Mouse (Mus musculus) neural tube, embryonic 14.5 days (tissue): ENCODE results near the gene Slc1a3. TPM values are rescaled to one million over a fixed set of nuclear protein-coding genes. Genes with fewer than 3 reads are reported as not detected.

ENCODE experiments used
- ATAC-seq: fragments of 200-750 bp; cut with Nextera tagmentation; 2 replicates; pipeline ENCODE4 v1.8.0; 2017; ENCODE audit warnings: low read depth, mild to moderate bottlenecking, moderate TSS enrichment, moderate library complexity
- H3K27ac ChIP-seq: fragments of 300-500 bp; sonication (generic); 2 replicates; pipeline ENCODE4 v1.5.1; 2014; ENCODE audit warnings: low read depth, mild to moderate bottlenecking, control low read depth, low read length, moderate library complexity, mixed read lengths
- H3K27me3 ChIP-seq: fragments of 300-500 bp; sonication (generic); 2 replicates; pipeline ENCODE4 v1.6.1; 2014; ENCODE audit warnings: low read length; ENCODE audit not compliant: control insufficient read depth, insufficient read depth
- H3K36me3 ChIP-seq: fragments of 300-500 bp; sonication (generic); 2 replicates; pipeline ENCODE4 v1.6.1; 2014; ENCODE audit warnings: low read length, mixed read lengths; ENCODE audit not compliant: control insufficient read depth, insufficient read depth
- H3K4me1 ChIP-seq: fragments of 300-500 bp; sonication (generic); 2 replicates; pipeline ENCODE4 v1.6.1; 2014; ENCODE audit warnings: low read length; ENCODE audit not compliant: control insufficient read depth, insufficient read depth
- H3K4me2 ChIP-seq: fragments of 300-500 bp; sonication (generic); 2 replicates; pipeline ENCODE4 v1.6.1; 2014; ENCODE audit warnings: mild to moderate bottlenecking, low read depth, low read length, control low read depth
- H3K4me3 ChIP-seq: fragments of 300-500 bp; sonication (generic); 2 replicates; pipeline ENCODE4 v1.5.1; 2014; ENCODE audit warnings: low read depth, low read length, control low read depth, mixed read lengths
- H3K9ac ChIP-seq: fragments of 300-500 bp; sonication (generic); replicated peaks from 2 replicates; pipeline ENCODE4 v1.6.1; 2014; ENCODE audit warnings: low read depth, mild to moderate bottlenecking, control low read depth, low read length, mixed read lengths
- H3K9me3 ChIP-seq: fragments of 300-500 bp; sonication (generic); 2 replicates; pipeline ENCODE4 v1.6.1; 2016; ENCODE audit warnings: low read length; ENCODE audit not compliant: control insufficient read depth
- WGBS: fragments of 180-500 bp; shearing (Covaris S2); extraction: QIAGEN DNeasy Blood & Tissue Kit; methylation state at CpG from one replicate; pipeline ENCODE4 v1.1.7; 2014; 5-methylcytosine and 5-hydroxymethylcytosine counted together
- polyA plus RNA-seq: library from polyadenylated mRNA; unstranded; fragments of >200 nt; fragmentation: Nextera tagmentation; extraction: Ambion mirVana; gene quantifications from 2 replicates; pipeline ENCODE4 v1.2.1, GENCODE M21; 2014

Slc1a3 gene
- polyA plus RNA-seq, 1 experiment from 2014 or later = 205 TPM

GRCm38 (mm10) chr15:8733669-8734362 is 23.3 kb upstream of the Slc1a3 start:
- WGBS = 14% methylated on average over 7 of the region's 7 CpGs
- H3K27ac ChIP-seq = no peak overlapping the region

GRCm38 (mm10) chr15:8728861-8729260 is 18.3 kb upstream of the Slc1a3 start:
- no peak for ATAC-seq
- no peaks in the 10 kb centered on the region for H3K9me3 ChIP-seq

More at GRCm38 (mm10) chr15:8733669-8734362, 23.3 kb upstream of the Slc1a3 start:
- Histone ChIP-seq H3K4me1 (no peaks in the 10 kb centered on the region), H3K27me3 (no peaks in the 10 kb centered on the region), H3K36me3 (no peaks in the 10 kb centered on the region), H3K9ac (no peak overlapping the region), H3K4me2 (no peak overlapping the region), H3K9me3 (no peaks in the 10 kb centered on the region), H3K4me3 (no peak overlapping the region)
- no peak; the same call in 1 of the 2 replicates for ATAC-seq

GRCm38 (mm10) chr15:8722386-8723100 is 12.0 kb upstream of the Slc1a3 start:
- no peak overlapping the region for H3K27ac ChIP-seq
- H3K36me3 ChIP-seq = no peaks in the 10 kb centered on the region
- H3K9me3 ChIP-seq = no peaks in the 10 kb centered on the region
- no peak for ATAC-seq
- 94% methylated on average over 14 of the region's 14 CpGs for WGBS
- no peak overlapping the region for H3K9ac ChIP-seq
- no peak overlapping the region for H3K4me3 ChIP-seq
- no peaks in the 10 kb centered on the region for H3K4me1 ChIP-seq
- H3K27me3 ChIP-seq = no peaks in the 10 kb centered on the region
- H3K4me2 ChIP-seq = no peak overlapping the region

More at GRCm38 (mm10) chr15:8728861-8729260, 18.3 kb upstream of the Slc1a3 start:
- 86% methylated on average over 7 of the region's 7 CpGs for WGBS
- Histone ChIP-seq H3K9ac (no peak overlapping the region), H3K4me2 (no peak overlapping the region), H3K27ac (no peak overlapping the region), H3K4me3 (no peak overlapping the region), H3K36me3 (no peaks in the 10 kb centered on the region), H3K27me3 (no peaks in the 10 kb centered on the region), H3K4me1 (no peaks in the 10 kb centered on the region)

GRCm38 (mm10) chr15:8721746-8722145 is 11.2 kb upstream of the Slc1a3 start:
- 100% methylated on average over 3 of the region's 3 CpGs for WGBS

GRCm38 (mm10) chr15:8721005-8721404 is 10.4 kb upstream of the Slc1a3 start:
- Histone ChIP-seq H3K27ac (no peak overlapping the region), H3K9me3 (no peaks in the 10 kb centered on the region), H3K27me3 (no peaks in the 10 kb centered on the region), H3K4me1 (0 out of 2 replicates have a peak, but pooled peaks cover 5% of the 10 kb centered on the region), H3K4me3 (no peak overlapping the region), H3K36me3 (no peaks in the 10 kb centered on the region), H3K9ac (no peak overlapping the region), H3K4me2 (no peak overlapping the region)
- WGBS = 20% methylated on average over 3 of the region's 3 CpGs
- ATAC-seq = no peak

More at GRCm38 (mm10) chr15:8721746-8722145, 11.2 kb upstream of the Slc1a3 start:
- no peak for ATAC-seq
- H3K4me2 ChIP-seq = no peak overlapping the region
- H3K27ac ChIP-seq = no peak overlapping the region
- no peaks in the 10 kb centered on the region for H3K27me3 ChIP-seq
- H3K9ac ChIP-seq = no peak overlapping the region
- H3K4me1 ChIP-seq = 0 out of 2 replicates have a peak, but pooled peaks cover 5% of the 10 kb centered on the region
- no peaks in the 10 kb centered on the region for H3K36me3 ChIP-seq
- H3K4me3 ChIP-seq = no peak overlapping the region
- no peaks in the 10 kb centered on the region for H3K9me3 ChIP-seq

- Histone ChIP-seq H3K4me3 (no peak overlapping the region), H3K9me3 (no peaks in the 10 kb centered on the region), H3K4me2 (no peak overlapping the region), H3K36me3 (no peaks in the 10 kb centered on the region), H3K27ac (no peak overlapping the region), H3K4me1 (0 out of 2 replicates have a peak, but pooled peaks cover 5% of the 10 kb centered on the region), H3K9ac (no peak overlapping the region), H3K27me3 (no peaks in the 10 kb centered on the region)
- ATAC-seq = no peak
- 86% methylated on average over 3 of the region's 3 CpGs for WGBS
Observed at GRCm38 (mm10) chr15:8718496-8718895, 7.9 kb upstream of the Slc1a3 start.

- 0 out of 2 replicates have a peak, but pooled peaks cover 5% of the 10 kb centered on the region for H3K4me1 ChIP-seq
- peak overlapping the region; percentile 33 for H3K4me2 ChIP-seq
- no peaks in the 10 kb centered on the region for H3K27me3 ChIP-seq
- WGBS = 15% methylated on average over 6 of the region's 6 CpGs
- no peaks in the 10 kb centered on the region for H3K9me3 ChIP-seq
- no peak overlapping the region for H3K27ac ChIP-seq
- no peak overlapping the region for H3K4me3 ChIP-seq
- H3K9ac ChIP-seq = no peak overlapping the region
- ATAC-seq = peak; percentile 76
- no peaks in the 10 kb centered on the region for H3K36me3 ChIP-seq
Observed at GRCm38 (mm10) chr15:8717021-8717571, 6.5 kb upstream of the Slc1a3 start.

GRCm38 (mm10) chr15:8716330-8716964 is 5.9 kb upstream of the Slc1a3 start:
- Histone ChIP-seq H3K27ac (no peak overlapping the region), H3K4me2 (peak overlapping the region; percentile 33), H3K4me3 (no peak overlapping the region), H3K9ac (no peak overlapping the region), H3K27me3 (no peaks in the 10 kb centered on the region), H3K9me3 (no peaks in the 10 kb centered on the region), H3K36me3 (no peaks in the 10 kb centered on the region), H3K4me1 (0 out of 2 replicates have a peak, but pooled peaks cover 5% of the 10 kb centered on the region)
- ATAC-seq = peak; percentile 32; the same call in 1 of the 2 replicates
- WGBS = 7% methylated on average over 12 of the region's 12 CpGs
